Mouse (Mus musculus) cerebellum, adult 2 months (tissue): ENCODE measurements around the gene Tcf15. TPM values are rescaled to one million over a fixed set of nuclear protein-coding genes. Genes with fewer than 3 reads are reported as not detected.
A peak's percentile ranks its signal among the peaks of the same experiment; 100 is the strongest.

ENCODE experiments used
- DNase-seq, 2 experiments: peaks; one replicate each; pipeline ENCODE4 v3.0.0; 2021
- H3K27ac ChIP-seq: fragments of 200-500 bp; 2 replicates; pipeline ENCODE4 v1.5.1; 2012; ENCODE audit warnings: low read length, control low read depth, inconsistent platforms; ENCODE audit not compliant: insufficient read depth
- H3K27me3 ChIP-seq: fragments of 200-500 bp; 2 replicates; pipeline ENCODE4 v1.6.1; 2012; ENCODE audit warnings: inconsistent platforms, mild to moderate bottlenecking, low read length, moderate library complexity; ENCODE audit not compliant: control insufficient read depth, insufficient read depth
- H3K4me1 ChIP-seq: fragments of 200-500 bp; 2 replicates; pipeline ENCODE4 v1.6.1; 2011; ENCODE audit warnings: low read length; ENCODE audit not compliant: control insufficient read depth, insufficient read depth
- H3K4me3 ChIP-seq: fragments of 200-500 bp; replicated peaks from 2 replicates; pipeline ENCODE3; 2011; ENCODE audit warnings: mild to moderate bottlenecking, low read depth, low read length, control low read depth; ENCODE audit not compliant: insufficient read depth
- CTCF ChIP-seq: fragments of 200-500 bp; IDR thresholded peaks from 2 replicates; pipeline ENCODE4 v1.5.1; 2011; ENCODE audit warnings: low read depth, mild to moderate bottlenecking, control low read depth, low read length, moderate library complexity, borderline replicate concordance; ENCODE audit not compliant: insufficient read depth
- POLR2A ChIP-seq: fragments of 200-500 bp; IDR thresholded peaks from 2 replicates; pipeline ENCODE4 v1.6.1; 2011; ENCODE audit warnings: low read length, control low read depth, borderline replicate concordance; ENCODE audit not compliant: insufficient read depth
- WGBS: fragments of 180-500 bp; shearing (Covaris S2); methylation state at CpG from one replicate; pipeline ENCODE4 v1.1.7; 2018; 5-methylcytosine and 5-hydroxymethylcytosine counted together
- polyA plus RNA-seq: library from polyadenylated mRNA; depleted of rRNA; stranded (reverse); fragments of >200 nt; gene quantifications from 2 replicates; pipeline ENCODE4 v1.2.3, GENCODE M21; 2012; rRNA removed

Gene Tcf15
- polyA plus RNA-seq, 1 experiment = 2.6 TPM

DNA sequence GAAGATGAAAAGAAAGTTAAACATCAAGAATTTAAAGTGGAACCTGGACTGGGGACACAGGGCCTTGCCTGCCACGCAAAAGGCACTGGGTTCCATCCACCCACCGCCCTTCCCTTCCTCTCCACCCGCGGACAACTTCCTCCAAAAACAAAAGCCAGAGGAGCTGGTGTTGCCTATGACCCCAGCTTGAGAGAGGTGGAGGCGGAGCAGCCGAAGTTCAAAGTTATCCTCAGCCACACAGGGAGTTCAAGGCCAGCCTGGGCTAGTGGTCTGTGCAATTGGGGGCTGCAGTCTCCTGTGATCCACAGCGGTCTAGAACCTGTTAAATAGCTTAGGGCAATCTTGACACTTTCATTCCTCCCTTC, 50.0 kb downstream of the Tcf15 start:
- Histone ChIP-seq H3K4me3 (no peak overlapping the region), H3K4me1 (peaks cover 3% of the 10 kb centered on the region; the same call in 1 of the 2 replicates), H3K27ac (no peak overlapping the region), H3K27me3 (no peaks in the 10 kb centered on the region)
- WGBS = 73% methylated on average over 7 of the region's 7 CpGs
- TF ChIP-seq POLR2A = no peak
- no peak for TF ChIP-seq CTCF
- DNase-seq = no peak

DNA sequence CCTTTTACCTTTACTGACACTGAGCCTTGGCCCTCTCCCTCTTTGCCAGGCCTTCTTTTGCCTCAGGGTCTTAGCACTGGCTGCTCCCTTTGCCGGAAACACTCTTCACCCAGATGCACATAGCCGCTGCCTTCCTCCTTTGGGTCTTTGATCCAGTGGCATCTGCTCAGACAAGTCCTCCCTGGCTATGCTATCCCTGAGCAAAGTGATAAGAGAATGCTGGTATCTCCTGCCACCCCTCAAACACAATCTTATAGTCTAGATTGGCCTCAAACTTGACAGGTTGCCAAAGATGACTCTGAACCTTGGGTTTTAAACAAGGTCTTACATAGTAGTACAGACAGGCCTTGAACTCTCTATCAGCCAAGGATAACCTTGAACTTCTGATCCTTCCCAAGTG, 51.2 kb downstream of the Tcf15 start:
- no peak for TF ChIP-seq POLR2A
- TF ChIP-seq CTCF = no peak
- Histone ChIP-seq H3K27me3 (no peaks in the 10 kb centered on the region), H3K4me1 (peaks cover 3% of the 10 kb centered on the region; the same call in 1 of the 2 replicates), H3K27ac (no peak overlapping the region), H3K4me3 (no peak overlapping the region)
- no peak for DNase-seq
- WGBS = 93% methylated on average over 2 of the region's 2 CpGs

- H3K27me3 ChIP-seq = no peaks in the 10 kb centered on the region
- H3K27ac ChIP-seq = no peak overlapping the region
- DNase-seq = no peak
- no peak overlapping the region for H3K4me3 ChIP-seq
- TF ChIP-seq CTCF = no peak
- no peak for TF ChIP-seq POLR2A
- WGBS = 36% methylated on average over 3 of the region's 3 CpGs
- H3K4me1 ChIP-seq = no peaks in the 10 kb centered on the region
Observed at GRCm38 (mm10) chr2:152196896-152197295, 53.5 kb downstream of the Tcf15 start.

DNA sequence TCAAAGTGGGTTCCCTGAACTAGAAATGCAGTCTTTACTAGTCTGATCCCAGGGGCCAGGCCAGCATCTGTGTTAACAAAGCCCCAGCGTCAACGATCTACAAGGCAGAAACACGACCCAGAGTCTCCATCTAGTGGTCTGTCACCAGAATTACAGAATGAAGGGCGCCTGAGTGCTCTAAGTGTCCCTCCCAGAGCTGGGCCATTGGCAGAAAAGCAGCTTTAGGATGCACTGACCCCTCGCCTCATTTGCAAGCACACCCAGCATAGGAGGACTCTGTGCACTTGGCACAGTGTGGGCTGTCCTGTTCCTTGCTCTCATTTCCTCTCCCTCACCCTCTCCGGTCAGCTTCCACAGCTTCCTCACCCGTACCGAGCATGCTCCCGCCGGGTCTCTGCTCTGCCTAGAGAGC, 53.9 kb downstream of the Tcf15 start:
- 46% methylated on average over 10 of the region's 10 CpGs for WGBS
- H3K4me3 ChIP-seq = no peak overlapping the region
- H3K27ac ChIP-seq = no peak overlapping the region
- H3K4me1 ChIP-seq = no peaks in the 10 kb centered on the region
- no peaks in the 10 kb centered on the region for H3K27me3 ChIP-seq
- DNase-seq = peak; percentile 66 to 75
- TF ChIP-seq POLR2A (no peak), CTCF (peak; percentile 89)

Other genes starting within 250 kb of the Tcf15 start
- 0.23 and 0.25 TPM in 2 replicates for gene Angpt4, start 232.4 kb upstream of the Tcf15 start, polyA plus RNA-seq
- 8.3 and 8.9 TPM in 2 replicates for gene Fam110a, start 163.3 kb upstream of the Tcf15 start, polyA plus RNA-seq
- gene Slc52a3, start 147.1 kb upstream of the Tcf15 start, polyA plus RNA-seq = 2.1 and 2.6 TPM in 2 replicates
- gene Scrt2, start 62.0 kb upstream of the Tcf15 start, polyA plus RNA-seq = 14.8 and 15.4 TPM in 2 replicates
- 138 TPM in 2 replicates for gene Srxn1, start 38.0 kb upstream of the Tcf15 start, polyA plus RNA-seq
- 70.2 and 73.1 TPM in 2 replicates for gene Csnk2a1, start 83.3 kb downstream of the Tcf15 start, polyA plus RNA-seq
- 38.7 and 40.9 TPM in 2 replicates for gene Tbc1d20, start 150.3 kb downstream of the Tcf15 start, polyA plus RNA-seq
- 205 and 208 TPM in 2 replicates for gene Rbck1, start 189.1 kb downstream of the Tcf15 start, polyA plus RNA-seq
- gene Trib3, start 200.5 kb downstream of the Tcf15 start, polyA plus RNA-seq = 1.1 TPM in 2 replicates
- 124 and 142 TPM in 2 replicates for gene Nrsn2, start 233.1 kb downstream of the Tcf15 start, polyA plus RNA-seq